Mouse (Mus musculus) intestine, embryonic 14.5 days (tissue): ENCODE data around the gene Rgs11. TPM values are rescaled to one million over a fixed set of nuclear protein-coding genes. Genes with fewer than 3 reads are reported as not detected.

Experiments
- ATAC-seq: fragments of 200-750 bp; cut with Nextera tagmentation; replicated peaks from 2 replicates; pipeline ENCODE4 v1.8.0; 2017; ENCODE audit warnings: low read depth, moderate number of reproducible peaks, moderate TSS enrichment, moderate library complexity; ENCODE audit not compliant: low FRiP score, low TSS enrichment
- DNase-seq: peaks from one replicate; pipeline ENCODE4 v3.0.0-alpha.2; 2018; ENCODE audit warnings: low spot score
- H3K27ac ChIP-seq: fragments of 300-500 bp; sonication (generic); 2 replicates; pipeline ENCODE4 v1.5.1; 2014; ENCODE audit warnings: low read depth, mild to moderate bottlenecking, control low read depth
- H3K27me3 ChIP-seq: fragments of 300-500 bp; sonication (generic); replicated peaks from 2 replicates; pipeline ENCODE4 v1.6.1; 2014; ENCODE audit warnings: low read length, control low read depth; ENCODE audit not compliant: control insufficient read depth, insufficient read depth
- H3K36me3 ChIP-seq: fragments of 300-500 bp; sonication (generic); 2 replicates; pipeline ENCODE4 v1.6.1; 2014; ENCODE audit warnings: low read length, control low read depth; ENCODE audit not compliant: control insufficient read depth, insufficient read depth
- H3K4me1 ChIP-seq: fragments of 300-500 bp; sonication (generic); replicated peaks from 2 replicates; pipeline ENCODE4 v1.6.1; 2014; ENCODE audit warnings: low read length, control low read depth, mixed read lengths; ENCODE audit not compliant: control insufficient read depth, insufficient read depth
- H3K4me2 ChIP-seq: fragments of 300-500 bp; sonication (generic); 2 replicates; pipeline ENCODE4 v1.6.1; 2014; ENCODE audit warnings: low read length
- H3K4me3 ChIP-seq: fragments of 300-500 bp; sonication (generic); 2 replicates; pipeline ENCODE4 v1.5.1; 2014; ENCODE audit warnings: low read depth, low read length, control low read depth, mixed read lengths
- H3K9ac ChIP-seq: fragments of 300-500 bp; sonication (generic); 2 replicates; pipeline ENCODE4 v1.6.1; 2014; ENCODE audit warnings: mild to moderate bottlenecking, low read length
- H3K9me3 ChIP-seq: fragments of 300-500 bp; sonication (generic); 2 replicates; pipeline ENCODE4 v1.6.1; 2016; ENCODE audit warnings: low read length, control low read depth; ENCODE audit not compliant: control insufficient read depth
- WGBS: fragments of 180-500 bp; shearing (Covaris S2); extraction: QIAGEN DNeasy Blood & Tissue Kit; methylation state at CpG from one replicate; pipeline ENCODE4 v1.1.7; 2014; 5-methylcytosine and 5-hydroxymethylcytosine counted together
- polyA plus RNA-seq: library from polyadenylated mRNA; unstranded; fragments of >200 nt; fragmentation: Nextera tagmentation; extraction: Ambion mirVana; gene quantifications from 2 replicates; pipeline ENCODE4 v1.2.1, GENCODE M21; 2014

Rgs11 gene
- polyA plus RNA-seq, 1 experiment from 2014 or later, result 14.3 TPM

DNA sequence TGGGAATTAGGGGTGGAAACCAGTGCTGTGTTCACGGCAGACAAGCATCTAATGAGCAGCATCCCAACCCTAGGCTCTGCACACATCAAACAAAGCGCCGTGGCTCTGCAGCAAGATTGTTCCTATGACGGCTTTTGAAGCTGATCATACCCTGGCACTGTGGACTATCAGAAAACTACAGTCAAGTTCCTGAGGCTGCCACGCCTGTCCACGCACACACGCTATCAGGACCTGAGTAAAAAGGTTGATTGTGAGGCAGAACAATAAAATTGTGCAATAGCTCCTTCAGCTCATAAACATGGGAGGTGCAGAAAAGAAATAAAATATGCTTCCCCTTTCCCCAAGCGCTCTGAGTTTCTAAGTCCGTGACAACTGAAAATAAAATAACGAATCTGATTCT lies 34.9 kb downstream of the Rgs11 start:
- H3K9ac ChIP-seq, result no peak overlapping the region
- H3K4me1 ChIP-seq, result peaks cover 9% of the 10 kb centered on the region; the same call in 1 of the 2 replicates
- H3K4me3 ChIP-seq, result no peak overlapping the region
- ATAC-seq (peak; percentile 67), DNase-seq (no peak)
- H3K4me2 ChIP-seq, result no peak overlapping the region
- H3K36me3 ChIP-seq, result no peaks in the 10 kb centered on the region
- H3K27me3 ChIP-seq, result no peaks in the 10 kb centered on the region
- H3K9me3 ChIP-seq, result no peaks in the 10 kb centered on the region
- peak overlapping the region; percentile 16; the same call in 1 of the 2 replicates for H3K27ac ChIP-seq
- 69% methylated on average over 10 of the region's 10 CpGs for WGBS

DNA sequence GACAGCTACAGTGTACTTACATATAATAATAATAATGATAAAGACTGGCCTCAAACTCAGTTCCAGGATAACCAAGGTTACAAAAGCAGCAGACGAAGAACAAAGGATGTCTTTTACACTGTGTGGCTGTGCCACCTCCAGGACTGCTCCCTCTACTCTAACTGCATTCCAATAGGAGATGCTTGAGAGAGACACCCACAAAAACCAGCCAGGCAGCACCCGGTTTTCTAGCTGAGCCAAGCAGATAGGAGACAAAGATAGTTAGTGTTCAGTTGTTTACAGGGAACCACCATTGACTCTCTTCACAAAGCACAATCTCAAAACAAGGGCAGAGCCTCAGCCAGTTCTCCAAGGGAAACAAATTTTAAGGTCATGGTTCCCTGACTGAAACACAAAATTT lies 36.8 kb downstream of the Rgs11 start:
- no peaks in the 10 kb centered on the region for H3K36me3 ChIP-seq
- H3K9ac ChIP-seq, result no peak overlapping the region
- no peak overlapping the region for H3K27ac ChIP-seq
- no peak overlapping the region for H3K4me3 ChIP-seq
- WGBS, result 66% methylated on average over 2 of the region's 2 CpGs
- no peaks in the 10 kb centered on the region for H3K9me3 ChIP-seq
- no peak for DNase-seq
- H3K27me3 ChIP-seq, result no peaks in the 10 kb centered on the region
- no peak overlapping the region for H3K4me2 ChIP-seq
- ATAC-seq, result no peak
- peaks cover 14% of the 10 kb centered on the region; the same call in 1 of the 2 replicates for H3K4me1 ChIP-seq

DNA sequence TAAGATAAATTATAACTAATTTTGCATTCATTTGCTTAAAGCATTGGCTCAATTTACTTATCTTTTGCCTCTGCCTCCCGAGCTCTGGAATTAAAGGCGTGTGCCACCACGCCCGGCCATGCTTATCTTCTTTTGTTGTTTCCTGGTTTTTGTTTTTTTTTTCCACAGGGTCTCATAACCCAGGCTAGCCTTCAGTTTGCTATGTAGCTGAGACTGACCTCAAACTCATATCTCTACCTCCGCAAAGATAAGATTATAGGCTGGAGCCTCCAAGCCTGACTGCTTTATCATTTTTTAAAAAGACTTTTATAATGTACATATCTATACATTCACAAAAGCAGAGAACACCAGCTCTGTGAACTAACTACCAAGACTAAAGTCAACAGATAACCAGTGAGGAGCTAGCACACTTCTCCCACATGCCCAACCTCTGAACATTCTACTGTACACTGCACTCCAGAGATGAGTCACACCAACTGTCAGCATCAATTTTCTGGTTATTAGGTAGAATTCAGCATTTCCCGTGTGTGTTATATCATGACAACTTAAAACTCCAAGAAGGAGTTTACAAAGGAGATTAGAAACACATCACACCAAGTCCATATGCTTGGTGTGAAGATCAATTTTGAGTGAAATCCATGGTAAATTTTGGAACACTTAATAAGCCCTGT lies 37.5 kb downstream of the Rgs11 start:
- 70% methylated on average over 6 of the region's 6 CpGs for WGBS
- H3K36me3 ChIP-seq, result no peaks in the 10 kb centered on the region
- no peak for ATAC-seq

DNA sequence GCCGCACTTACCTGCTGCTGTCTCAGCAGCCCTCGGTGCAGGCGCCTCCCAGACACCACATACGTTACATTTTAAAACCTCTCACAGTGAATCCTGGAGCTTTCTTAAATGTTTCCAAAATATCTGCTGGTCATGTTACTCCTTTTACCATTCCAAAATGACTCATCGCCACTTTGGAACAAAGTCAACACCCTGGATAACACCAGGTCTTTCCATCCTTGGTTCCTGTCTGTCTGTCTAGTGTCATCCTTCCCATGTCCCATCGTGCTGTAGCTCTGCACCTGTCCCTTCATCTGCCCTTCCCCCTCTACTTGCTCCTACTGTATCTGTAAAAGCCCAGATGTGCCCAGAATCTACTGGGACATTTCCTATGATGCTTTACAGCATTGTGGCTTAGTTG lies 38.2 kb downstream of the Rgs11 start:
- DNase-seq (no peak), ATAC-seq (no peak)
- no peak overlapping the region for H3K4me2 ChIP-seq
- H3K36me3 ChIP-seq, result no peaks in the 10 kb centered on the region
- no peaks in the 10 kb centered on the region for H3K9me3 ChIP-seq
- H3K27ac ChIP-seq, result no peak overlapping the region
- no peak overlapping the region for H3K4me3 ChIP-seq
- no peaks in the 10 kb centered on the region for H3K27me3 ChIP-seq
- no peak overlapping the region for H3K9ac ChIP-seq
- WGBS, result 69% methylated on average over 6 of the region's 6 CpGs
- H3K4me1 ChIP-seq, result peaks cover 14% of the 10 kb centered on the region; the same call in 1 of the 2 replicates

More for the DNA sequence above, 37.5 kb downstream of the Rgs11 start:
- Histone ChIP-seq H3K9ac (no peak overlapping the region), H3K4me2 (no peak overlapping the region), H3K27ac (no peak overlapping the region), H3K27me3 (no peaks in the 10 kb centered on the region), H3K9me3 (no peaks in the 10 kb centered on the region), H3K4me3 (no peak overlapping the region), H3K4me1 (peaks cover 14% of the 10 kb centered on the region; the same call in 1 of the 2 replicates)
- no peak for DNase-seq

DNA sequence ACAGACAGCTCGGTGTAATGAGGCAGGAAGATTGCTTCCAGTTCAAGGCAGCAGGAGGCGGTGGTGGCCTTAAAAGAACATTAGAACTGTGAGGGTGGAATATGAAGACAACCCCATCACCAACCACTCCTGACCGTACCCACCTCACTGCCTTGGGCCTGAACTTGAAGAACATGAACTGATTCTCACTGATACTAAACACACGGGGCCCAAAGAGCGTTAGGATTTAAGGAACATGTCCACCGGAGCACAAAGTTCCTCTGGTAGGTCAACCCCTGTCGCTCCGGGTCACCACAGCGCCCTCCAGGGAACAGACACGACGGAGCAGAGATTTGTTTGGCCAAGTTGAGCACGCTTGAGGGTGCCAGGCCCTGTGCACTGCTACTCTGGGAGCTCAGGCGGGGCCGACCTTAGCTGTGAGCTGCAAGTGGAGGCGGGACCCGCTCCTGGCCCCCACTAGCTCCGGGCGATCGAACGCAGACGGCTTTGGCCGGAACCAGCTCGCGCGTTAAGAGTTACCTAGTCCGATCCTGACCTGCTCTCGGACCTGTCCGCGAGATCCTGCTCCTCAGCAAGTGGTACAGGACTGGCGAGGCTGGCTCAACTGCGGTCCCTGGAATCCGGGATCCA lies 40.8 kb downstream of the Rgs11 start:
- Histone ChIP-seq H3K27ac (peak overlapping the region; percentile 66), H3K4me3 (peak overlapping the region; percentile 66), H3K27me3 (no peaks in the 10 kb centered on the region), H3K4me1 (peaks cover 8% of the 10 kb centered on the region; the same call in 1 of the 2 replicates), H3K9ac (peak overlapping the region; percentile 60), H3K36me3 (no peaks in the 10 kb centered on the region), H3K4me2 (peak overlapping the region; percentile 72), H3K9me3 (no peaks in the 10 kb centered on the region)
- WGBS, result 1% methylated on average over 32 of the region's 32 CpGs
- DNase-seq (no peak), ATAC-seq (peak; percentile 84)

DNA sequence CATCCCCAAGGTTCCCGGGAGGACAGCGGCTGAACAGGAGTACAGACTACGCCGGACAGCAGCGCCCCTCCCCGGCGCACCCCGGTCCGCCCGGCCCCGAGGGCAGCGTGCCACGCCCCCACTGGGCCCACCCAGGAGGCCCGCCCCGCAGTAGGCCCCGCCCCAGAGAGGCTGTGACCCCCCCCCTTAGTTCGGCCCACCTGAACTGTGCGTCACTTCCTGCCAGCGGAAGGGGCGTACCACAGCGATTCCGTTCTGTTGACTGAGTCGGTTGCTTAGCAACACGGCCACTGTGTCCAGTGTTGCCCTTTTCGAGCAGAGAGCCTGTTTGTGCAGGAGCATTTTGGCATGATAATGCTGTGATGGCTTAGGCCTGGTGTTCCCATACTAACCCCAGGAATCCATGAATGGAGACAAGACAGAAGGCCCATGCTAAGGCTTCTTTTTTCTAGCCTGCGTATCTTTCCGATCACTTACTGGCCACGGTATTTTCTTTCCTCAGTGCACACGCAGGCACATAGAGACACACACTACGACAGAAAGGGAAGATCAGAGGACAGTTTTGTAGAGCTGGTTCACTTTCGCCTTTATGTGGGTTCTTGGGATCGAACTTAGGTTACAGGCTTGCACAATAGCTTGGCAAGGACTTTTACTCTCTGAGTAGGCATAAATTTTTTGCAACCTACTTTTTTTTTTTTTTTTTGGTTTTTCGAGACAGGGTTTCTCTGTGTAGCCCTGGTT lies 41.5 kb downstream of the Rgs11 start, which contains the start of gene Fam234a:
Gene Fam234a, minus strand, starts transcription at position 142 of the 741 bp plus-strand sequence.
- peak within 1 kb of the TSS; percentile 60 for H3K9ac ChIP-seq
- 8% methylated on average over 33 of the region's 33 CpGs for WGBS
- peak; percentile 96 for ATAC-seq

DNA sequence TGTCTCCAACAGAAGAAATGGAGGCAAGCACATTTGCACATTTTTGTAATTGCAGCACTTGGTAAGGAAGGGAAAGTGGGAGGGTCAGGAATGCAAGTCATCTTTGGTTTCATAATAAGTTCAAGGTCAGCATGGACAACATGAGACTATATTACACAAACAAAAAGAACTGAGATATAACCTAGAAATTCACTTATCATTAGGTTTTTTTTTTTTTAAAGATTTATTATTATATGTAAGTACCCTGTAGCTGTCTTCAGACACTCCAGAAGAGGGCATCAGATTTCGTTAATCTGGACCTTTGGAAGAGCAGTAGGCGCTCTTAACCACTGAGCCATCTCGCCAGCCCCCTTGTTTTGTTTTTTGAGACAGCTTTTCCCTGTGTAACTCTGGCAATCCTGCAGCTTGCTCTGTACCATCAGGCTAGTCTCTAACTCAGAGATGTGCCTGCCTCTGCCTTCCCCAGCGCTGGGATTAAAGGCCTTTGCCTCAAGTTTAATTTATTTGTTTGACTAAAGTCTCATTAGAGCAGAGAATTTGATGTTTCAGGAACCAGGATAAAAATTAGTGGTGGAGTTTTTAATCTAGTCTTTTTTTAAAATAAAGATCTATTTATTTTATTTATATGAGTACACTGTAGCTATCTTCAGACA lies 49.3 kb downstream of the Rgs11 start:
- peaks cover 27% of the 10 kb centered on the region for H3K36me3 ChIP-seq
- peak overlapping the region; percentile 90 for H3K4me2 ChIP-seq
- no peaks in the 10 kb centered on the region for H3K9me3 ChIP-seq
- no peak for DNase-seq
- no peak for ATAC-seq
- peak overlapping the region; percentile 99 for H3K27ac ChIP-seq
- H3K4me3 ChIP-seq, result peak overlapping the region; percentile 91
- H3K4me1 ChIP-seq, result peaks cover 13% of the 10 kb centered on the region
- peak overlapping the region; percentile 97; the same call in 1 of the 2 replicates for H3K9ac ChIP-seq
- WGBS, result 57% methylated on average over 4 of the region's 4 CpGs
- H3K27me3 ChIP-seq, result no peaks in the 10 kb centered on the region

More for the DNA sequence above, 41.5 kb downstream of the Rgs11 start, which contains the start of gene Fam234a:
- H3K4me2 ChIP-seq, result peak within 1 kb of the TSS; percentile 72
- peak within 1 kb of the TSS; percentile 66 for H3K4me3 ChIP-seq
- H3K27me3 ChIP-seq, result no peaks in the 10 kb centered on the region
- peaks cover 8% of the 10 kb centered on the region; the same call in 1 of the 2 replicates for H3K4me1 ChIP-seq
- peak; percentile 97 for DNase-seq
- H3K36me3 ChIP-seq, result no peaks in the 10 kb centered on the region
- peak within 1 kb of the TSS; percentile 89 for H3K27ac ChIP-seq
- H3K9me3 ChIP-seq, result no peaks in the 10 kb centered on the region
